Mouse (Mus musculus) ZHBTc4 (cell line): ENCODE measurements around the gene 2210011C24Rik.
A peak's percentile ranks its signal among the peaks of the same experiment; 100 is the strongest.
"Not testable (repeated sequence)": the region's sequence is repeated elsewhere in the genome, so short reads cannot be mapped to it uniquely, and the experiment has no call there.

Experiments used
- DNase-seq: peaks from one replicate; pipeline ENCODE4 v3.0.0-alpha.2; 2011; ENCODE audit warnings: low read depth, low spot score

Gene 2210011C24Rik

GRCm38 (mm10) chr8:83994030-83994429, 17.9 kb downstream of the 2210011C24Rik start:
- DNase-seq, result no peak

GRCm38 (mm10) chr8:83992488-83992887, 19.5 kb downstream of the 2210011C24Rik start:
- DNase-seq, result no peak

DNA sequence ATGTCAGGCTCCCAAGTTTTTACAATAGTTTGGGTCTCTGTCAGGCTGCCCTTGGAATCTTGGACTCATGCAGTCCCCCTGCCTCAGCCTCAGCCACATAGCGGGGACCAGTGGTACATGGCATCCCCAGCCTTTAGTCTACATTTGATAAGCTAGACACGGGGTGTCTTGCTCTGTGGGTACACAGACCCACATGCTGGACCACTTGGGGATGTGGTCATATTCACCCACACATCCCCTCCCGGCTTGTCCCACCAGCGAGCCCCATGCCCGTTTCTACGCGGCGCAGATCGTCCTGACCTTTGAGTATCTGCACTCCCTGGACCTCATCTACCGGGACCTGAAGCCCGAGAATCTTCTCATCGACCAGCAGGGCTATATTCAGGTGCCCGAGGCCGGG, 21.8 kb downstream of the 2210011C24Rik start:
- no peak for DNase-seq

GRCm38 (mm10) chr8:83989243-83989642, 22.7 kb downstream of the 2210011C24Rik start:
- no peak for DNase-seq

DNA sequence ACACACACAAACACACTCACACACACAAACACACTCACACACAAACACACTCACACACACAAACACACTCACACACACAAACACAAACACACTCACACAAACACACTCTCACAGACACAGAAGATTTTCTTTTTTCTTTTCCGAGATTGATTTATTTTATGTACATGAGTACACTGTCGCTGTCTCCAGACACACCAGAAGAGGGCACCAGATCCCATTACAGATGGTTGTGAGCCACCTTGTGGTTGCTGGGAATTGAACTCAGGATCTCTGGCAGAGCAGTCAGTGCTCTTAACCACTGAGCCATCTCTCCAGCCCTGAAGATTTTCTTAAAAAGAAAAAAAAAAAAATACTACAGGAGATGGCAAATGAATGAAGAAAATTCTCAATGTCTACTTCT, 28.7 kb downstream of the 2210011C24Rik start:
- DNase-seq, result not testable (repeated sequence)

- no peak for DNase-seq
Measured at GRCm38 (mm10) chr8:83982449-83982848, 29.5 kb downstream of the 2210011C24Rik start.

DNA sequence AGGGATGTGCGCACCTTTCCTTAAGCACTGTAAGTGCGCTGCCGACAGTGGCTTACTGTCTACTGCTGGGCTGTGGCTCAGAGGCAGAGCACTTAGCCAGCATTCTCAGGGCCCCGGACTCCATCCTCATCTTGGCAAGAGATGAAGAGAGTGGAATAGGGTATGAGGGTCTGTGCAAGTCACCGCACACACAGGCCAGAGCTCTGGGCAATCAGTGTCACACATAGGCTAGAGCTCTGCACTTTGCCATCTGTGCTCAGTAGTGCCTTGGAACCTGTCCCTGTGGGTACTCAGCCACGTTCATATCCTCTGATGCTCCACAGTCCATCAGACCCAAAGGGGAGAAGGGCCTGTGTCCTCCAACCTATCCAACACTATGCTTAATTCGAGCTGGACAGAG, 30.4 kb downstream of the 2210011C24Rik start:
- no peak for DNase-seq

DNA sequence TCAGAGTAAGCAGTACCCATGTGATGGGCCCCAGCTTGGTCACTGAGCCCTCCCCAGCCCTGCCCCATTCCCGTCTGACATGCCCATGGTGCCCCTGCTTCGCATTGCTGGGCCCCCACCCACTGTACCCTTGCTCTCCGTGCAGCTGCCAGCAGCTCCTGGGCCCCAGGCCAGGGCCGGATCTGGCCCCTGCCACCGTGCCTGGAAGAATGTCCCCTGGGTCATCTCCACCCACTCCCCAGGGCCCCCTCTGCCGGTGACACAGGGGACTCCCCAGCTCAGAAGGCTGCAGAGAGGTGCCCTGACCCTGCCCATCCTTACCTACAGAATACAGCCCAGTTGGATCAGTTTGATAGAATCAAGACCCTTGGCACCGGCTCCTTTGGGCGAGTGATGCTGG, 31.1 kb downstream of the 2210011C24Rik start:
- DNase-seq, result no peak

DNA sequence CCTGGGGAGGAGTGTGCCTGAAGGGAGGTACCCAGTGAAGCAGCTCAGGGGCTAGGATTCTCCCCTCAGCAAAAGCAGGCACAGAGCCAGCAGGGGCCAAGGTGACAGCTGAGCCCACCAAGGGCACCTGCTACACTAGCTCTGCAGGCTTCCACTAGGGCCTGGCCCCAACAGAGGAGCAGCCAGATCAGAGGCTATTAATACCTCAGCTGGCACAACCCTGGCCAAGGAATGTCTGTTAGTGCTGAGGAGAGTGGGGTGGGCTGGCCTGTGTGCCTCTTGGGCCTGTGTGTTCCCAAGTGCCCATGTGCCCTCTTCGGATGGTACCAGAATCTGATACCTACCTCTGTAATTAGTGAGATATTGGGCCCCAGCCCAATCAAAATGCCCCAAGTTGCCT, 31.7 kb downstream of the 2210011C24Rik start:
- no peak for DNase-seq

GRCm38 (mm10) chr8:83978200-83978599, 33.8 kb downstream of the 2210011C24Rik start:
- DNase-seq, result no peak

DNA sequence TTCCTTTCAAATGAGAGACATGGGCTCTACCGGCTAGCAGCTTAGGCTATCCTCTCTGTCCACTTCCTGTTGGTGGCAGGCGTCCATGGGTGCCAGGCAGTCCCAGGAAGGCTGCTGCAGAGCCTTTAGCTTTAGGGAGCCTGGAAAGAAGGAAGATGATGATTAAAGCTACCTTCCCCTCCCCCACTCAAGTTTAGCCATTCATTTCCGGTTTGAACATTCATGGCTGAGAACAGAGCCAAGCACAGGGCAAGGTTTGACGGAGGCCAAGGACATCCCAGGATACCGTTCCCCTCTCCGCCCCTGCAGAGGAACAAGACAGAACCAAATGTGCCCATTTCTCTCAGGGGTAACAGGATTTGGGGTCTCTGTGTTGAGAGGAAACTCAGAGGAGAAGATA, 34.3 kb downstream of the 2210011C24Rik start:
- no peak for DNase-seq

- DNase-seq, result no peak
Measured at GRCm38 (mm10) chr8:83976779-83977350, 35.1 kb downstream of the 2210011C24Rik start.

GRCm38 (mm10) chr8:83976101-83976630, 35.8 kb downstream of the 2210011C24Rik start:
- no peak for DNase-seq

GRCm38 (mm10) chr8:83974521-83974920, 37.5 kb downstream of the 2210011C24Rik start:
- DNase-seq, result no peak

DNA sequence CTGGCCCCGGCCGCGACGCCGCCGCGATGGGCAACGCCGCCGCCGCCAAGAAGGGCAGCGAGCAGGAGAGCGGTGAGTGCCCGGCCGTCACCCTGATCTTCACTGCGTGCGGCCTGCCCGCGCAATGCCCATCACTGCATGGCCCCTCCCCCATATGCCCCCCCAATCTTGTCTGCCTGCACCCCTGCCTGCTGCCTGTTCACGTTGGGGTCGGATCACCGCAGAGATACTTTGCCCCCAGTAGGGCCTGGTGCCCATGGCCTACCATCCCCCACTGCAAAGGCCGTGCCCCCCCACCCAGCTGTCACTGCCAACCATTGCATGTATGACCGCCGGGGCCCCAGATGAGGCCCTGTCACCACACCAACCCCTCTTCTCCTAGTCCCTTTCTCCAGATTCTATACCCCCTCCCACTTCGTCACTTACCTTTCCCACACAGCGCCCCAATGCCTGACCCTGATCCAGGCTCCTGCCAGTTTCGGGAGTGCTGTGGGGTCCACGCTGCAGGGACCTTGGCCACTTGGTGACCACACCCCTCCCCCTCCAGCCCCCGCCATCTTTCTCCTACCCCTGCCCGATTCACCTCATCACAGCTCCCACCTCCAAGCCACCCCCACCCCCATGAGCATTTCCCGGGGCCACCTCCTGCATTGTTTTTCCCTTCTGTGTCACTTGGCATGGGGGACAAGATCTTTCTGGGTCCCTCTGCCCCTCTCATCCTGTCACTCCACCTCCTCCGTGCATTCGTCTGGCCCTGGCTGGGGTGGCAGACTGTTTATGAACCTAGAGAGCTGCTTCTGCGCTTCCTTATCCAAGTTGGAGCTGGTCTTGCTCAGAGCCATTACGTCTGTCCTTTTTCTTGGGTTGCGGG, 38.6 kb downstream of the 2210011C24Rik start:
- DNase-seq, result peak; percentile 18

GRCm38 (mm10) chr8:83972150-83973120, 39.5 kb downstream of the 2210011C24Rik start, which contains the start of gene Prkaca:
Gene Prkaca (plus strand): TSS chr8:83972993.
- peak; percentile 100 for DNase-seq

DNA sequence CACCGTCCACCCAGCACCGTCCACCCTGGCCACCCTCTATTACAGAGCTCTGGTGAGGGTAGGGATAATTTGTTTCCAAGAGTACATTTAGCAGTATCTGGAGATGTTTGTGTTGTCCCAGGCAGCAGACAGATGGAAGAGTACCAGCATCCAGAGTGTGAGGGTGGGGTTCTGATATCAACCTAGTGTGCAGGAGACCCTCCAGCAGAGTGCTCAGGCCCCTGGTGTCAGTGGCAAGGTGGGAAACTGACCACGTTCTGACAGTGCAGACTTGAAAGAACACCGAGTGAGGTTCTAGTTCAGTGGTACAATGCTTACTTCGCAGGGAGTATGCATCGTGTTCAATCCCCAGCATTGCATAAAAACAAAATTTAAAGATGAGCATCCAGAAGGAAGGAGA, 40.3 kb downstream of the 2210011C24Rik start:
- no peak for DNase-seq

DNA sequence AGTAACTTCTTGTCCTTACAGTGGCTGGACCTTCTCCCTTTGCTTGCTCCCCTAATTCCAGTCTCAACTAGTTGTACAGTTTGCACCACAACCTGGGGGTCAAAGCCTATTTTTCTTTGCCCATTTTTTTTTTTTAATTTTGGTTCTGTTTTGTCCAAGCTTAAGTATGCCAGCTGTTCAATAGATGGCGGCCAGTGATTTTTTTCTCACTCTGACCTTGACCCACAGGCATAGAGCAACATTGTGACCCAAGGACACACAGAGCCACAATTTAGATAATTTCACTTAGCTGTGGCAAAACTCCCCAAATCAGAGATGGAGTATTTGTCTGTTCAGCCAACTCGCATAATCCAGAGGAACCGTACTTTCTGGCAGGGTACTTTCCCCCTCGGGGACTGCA, 40.9 kb downstream of the 2210011C24Rik start:
- no peak for DNase-seq

GRCm38 (mm10) chr8:83967701-83968100, 44.3 kb downstream of the 2210011C24Rik start:
- DNase-seq, result no peak

GRCm38 (mm10) chr8:83964015-83964765, 47.8 kb downstream of the 2210011C24Rik start:
- DNase-seq, result no peak
